Mouse (Mus musculus): ENCODE results near the gene G3bp1. TPM values are rescaled to one million over a fixed set of nuclear protein-coding genes. Genes with fewer than 3 reads are reported as not detected.
A peak's percentile ranks its signal among the peaks of the same experiment; 100 is the strongest.

The G3bp1 gene
- total and polyA plus RNA-seq, 3 experiments, result 97.4 to 461 (median 128) TPM

DNA sequence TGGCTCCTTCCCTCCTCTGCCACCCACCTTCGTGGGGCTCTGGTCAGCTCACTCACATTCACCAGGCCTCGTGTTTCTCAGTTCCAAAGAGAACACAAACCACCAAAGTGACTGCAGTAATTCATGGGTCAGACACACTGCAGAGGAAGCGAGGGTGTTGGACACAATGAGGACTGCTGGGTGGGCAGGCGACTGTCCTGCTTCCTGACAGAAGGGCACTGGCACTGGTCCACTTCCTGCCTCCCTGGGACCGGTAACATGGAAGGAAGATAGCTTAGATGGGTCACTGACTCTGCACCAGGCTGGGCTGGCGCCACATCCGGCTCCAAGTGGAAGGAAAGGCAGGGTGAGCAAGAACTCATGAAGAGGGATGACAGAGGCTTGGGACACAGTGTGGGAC is 20.0 kb upstream of the G3bp1 start:
- no peak for TF ChIP-seq GATA2 (IDR thresholded peaks at IDR 0.05; ENCODE audit: borderline replicate concordance, low read depth, low read length)
- TF ChIP-seq GATA1 (IDR thresholded peaks at IDR 0.05; ENCODE audit: borderline replicate concordance, low read length), result no peak
- no peak for TF ChIP-seq CTCF (IDR thresholded peaks at IDR 0.05; ENCODE audit: low read depth, low read length)
- TF ChIP-seq POLR2AphosphoS5 (IDR thresholded peaks at IDR 0.05; ENCODE audit: insufficient replicate concordance, low read depth, low read length), result no peak
- TF ChIP-seq TAL1 (conservative IDR thresholded peaks at IDR 0.05; ENCODE audit: low read depth, low read length), result no peak

DNA sequence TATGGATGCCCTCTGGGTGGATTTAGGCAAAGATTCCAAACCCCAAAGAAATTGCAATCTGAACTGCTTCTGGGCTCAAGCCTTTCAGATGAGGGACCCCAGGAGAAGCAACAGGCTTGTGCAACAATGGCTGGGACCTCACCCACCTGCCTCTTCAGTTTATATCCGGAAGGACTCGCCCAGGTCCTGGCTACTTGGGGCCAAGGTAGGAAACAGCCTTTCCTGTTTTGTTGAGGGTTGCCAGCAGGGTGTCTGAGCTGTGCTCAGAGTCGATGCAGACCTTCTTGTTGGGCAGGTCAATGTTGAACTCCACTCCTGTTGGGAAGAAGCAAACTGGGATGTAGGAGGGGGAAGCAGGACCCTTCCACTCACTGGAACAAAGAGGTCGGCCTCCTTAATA is 19.2 kb upstream of the G3bp1 start:
- no peak for DNase-seq (ENCODE audit: low spot score)
- Histone ChIP-seq H3K4me3 (ENCODE audit: low read depth, low read length) (no peak overlapping the region), H3K4me1 (ENCODE audit: insufficient read depth, low read depth, low read length) (peaks cover 8% of the 10 kb centered on the region; the same call in 1 of the 2 replicates), H3K27me3 (ENCODE audit: insufficient read depth, low read length) (no peaks in the 10 kb centered on the region), H3K36me3 (replicated peaks) (peaks cover 95% of the 10 kb centered on the region), H3K9me3 (replicated peaks) (no peaks in the 10 kb centered on the region)
- no peak for ATAC-seq (ENCODE audit: extremely low read depth, insufficient number of reproducible peaks, low FRiP score, poor library complexity, severe bottlenecking)
- TF ChIP-seq GATA2 (IDR thresholded peaks at IDR 0.05; ENCODE audit: borderline replicate concordance, low read depth, low read length) (no peak), GATA1 (IDR thresholded peaks at IDR 0.05; ENCODE audit: borderline replicate concordance, low read length) (no peak), TAL1 (conservative IDR thresholded peaks at IDR 0.05; ENCODE audit: low read depth, low read length) (no peak), CTCF (IDR thresholded peaks at IDR 0.05; ENCODE audit: low read depth, low read length) (no peak), POLR2AphosphoS5 (IDR thresholded peaks at IDR 0.05; ENCODE audit: insufficient replicate concordance, low read depth, low read length) (no peak)

More for the DNA sequence above, 20.0 kb upstream of the G3bp1 start:
- H3K27me3 ChIP-seq (ENCODE audit: insufficient read depth, low read length), result no peaks in the 10 kb centered on the region
- 0 out of 2 replicates have a peak, but pooled peaks cover 3% of the 10 kb centered on the region for H3K4me1 ChIP-seq (ENCODE audit: insufficient read depth, low read depth, low read length)
- no peaks in the 10 kb centered on the region for H3K9me3 ChIP-seq (replicated peaks)
- ATAC-seq (ENCODE audit: extremely low read depth, insufficient number of reproducible peaks, low FRiP score, poor library complexity, severe bottlenecking) (no peak), DNase-seq (ENCODE audit: low spot score) (no peak)
- peaks cover 95% of the 10 kb centered on the region for H3K36me3 ChIP-seq (replicated peaks)
- H3K4me3 ChIP-seq (ENCODE audit: low read depth, low read length), result no peak overlapping the region

DNA sequence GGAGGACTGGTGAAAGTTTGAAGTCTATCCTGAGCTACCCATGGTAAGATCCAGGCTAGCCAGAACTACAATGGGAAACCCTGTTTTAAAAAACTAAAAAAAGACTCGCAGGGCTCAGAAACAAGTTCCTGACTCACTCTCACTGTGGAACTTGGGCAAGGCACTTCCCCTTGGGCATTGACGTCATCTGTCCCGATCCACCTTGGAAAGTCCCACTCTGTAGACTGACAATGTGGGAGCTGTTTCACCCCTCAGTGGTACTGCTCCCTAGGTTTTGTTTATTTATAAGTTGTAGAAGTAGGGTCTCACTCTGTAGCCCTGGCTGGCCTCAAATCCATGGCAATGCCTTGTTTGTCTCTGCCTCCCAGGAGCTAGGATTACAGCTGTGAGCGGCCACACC is 15.8 kb upstream of the G3bp1 start:
- Histone ChIP-seq H3K9me3 (replicated peaks) (no peaks in the 10 kb centered on the region), H3K4me3 (ENCODE audit: low read depth, low read length) (no peak overlapping the region), H3K4me1 (ENCODE audit: insufficient read depth, low read depth, low read length) (peaks cover 19% of the 10 kb centered on the region), H3K36me3 (replicated peaks) (peaks cover 95% of the 10 kb centered on the region), H3K27me3 (ENCODE audit: insufficient read depth, low read length) (no peaks in the 10 kb centered on the region)
- no peak for TF ChIP-seq GATA1 (IDR thresholded peaks at IDR 0.05; ENCODE audit: borderline replicate concordance, low read length)
- TF ChIP-seq CTCF (IDR thresholded peaks at IDR 0.05; ENCODE audit: low read depth, low read length), result no peak
- no peak for TF ChIP-seq POLR2AphosphoS5 (IDR thresholded peaks at IDR 0.05; ENCODE audit: insufficient replicate concordance, low read depth, low read length)
- no peak for TF ChIP-seq GATA2 (IDR thresholded peaks at IDR 0.05; ENCODE audit: borderline replicate concordance, low read depth, low read length)
- no peak for TF ChIP-seq TAL1 (conservative IDR thresholded peaks at IDR 0.05; ENCODE audit: low read depth, low read length)
- ATAC-seq (ENCODE audit: extremely low read depth, insufficient number of reproducible peaks, low FRiP score, poor library complexity, severe bottlenecking), result no peak
- DNase-seq (ENCODE audit: low spot score), result no peak

DNA sequence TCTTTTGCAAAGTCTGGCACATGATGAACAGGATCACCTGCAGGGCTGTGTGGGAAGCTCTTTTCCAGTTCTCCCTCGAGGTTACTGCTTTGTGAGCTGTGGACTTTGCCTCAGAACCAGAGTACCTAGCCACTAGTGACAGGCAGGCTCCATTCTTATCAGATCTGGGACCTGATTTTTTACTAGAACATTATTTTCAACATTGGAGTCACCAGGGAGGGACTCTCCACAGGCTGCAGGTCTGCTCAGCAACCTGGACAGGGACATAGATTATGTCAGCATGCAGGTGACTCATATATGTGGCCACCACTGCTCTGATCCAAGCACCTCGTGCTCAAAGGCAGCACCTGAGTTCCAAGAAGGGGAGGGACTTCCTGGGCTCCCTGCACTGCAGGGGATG is 14.3 kb upstream of the G3bp1 start:
- H3K36me3 ChIP-seq (replicated peaks), result peaks cover 89% of the 10 kb centered on the region
- no peak for TF ChIP-seq GATA2 (IDR thresholded peaks at IDR 0.05; ENCODE audit: borderline replicate concordance, low read depth, low read length)
- no peak for TF ChIP-seq CTCF (IDR thresholded peaks at IDR 0.05; ENCODE audit: low read depth, low read length)
- TF ChIP-seq GATA1 (IDR thresholded peaks at IDR 0.05; ENCODE audit: borderline replicate concordance, low read length), result no peak
- no peak for TF ChIP-seq TAL1 (conservative IDR thresholded peaks at IDR 0.05; ENCODE audit: low read depth, low read length)
- no peak for TF ChIP-seq POLR2AphosphoS5 (IDR thresholded peaks at IDR 0.05; ENCODE audit: insufficient replicate concordance, low read depth, low read length)
- no peaks in the 10 kb centered on the region for H3K27me3 ChIP-seq (ENCODE audit: insufficient read depth, low read length)
- ATAC-seq (ENCODE audit: extremely low read depth, insufficient number of reproducible peaks, low FRiP score, poor library complexity, severe bottlenecking) (no peak), DNase-seq (ENCODE audit: low spot score) (no peak)
- H3K4me3 ChIP-seq (ENCODE audit: low read depth, low read length), result no peak overlapping the region
- peaks cover 33% of the 10 kb centered on the region for H3K4me1 ChIP-seq (ENCODE audit: insufficient read depth, low read depth, low read length)
- no peaks in the 10 kb centered on the region for H3K9me3 ChIP-seq (replicated peaks)

DNA sequence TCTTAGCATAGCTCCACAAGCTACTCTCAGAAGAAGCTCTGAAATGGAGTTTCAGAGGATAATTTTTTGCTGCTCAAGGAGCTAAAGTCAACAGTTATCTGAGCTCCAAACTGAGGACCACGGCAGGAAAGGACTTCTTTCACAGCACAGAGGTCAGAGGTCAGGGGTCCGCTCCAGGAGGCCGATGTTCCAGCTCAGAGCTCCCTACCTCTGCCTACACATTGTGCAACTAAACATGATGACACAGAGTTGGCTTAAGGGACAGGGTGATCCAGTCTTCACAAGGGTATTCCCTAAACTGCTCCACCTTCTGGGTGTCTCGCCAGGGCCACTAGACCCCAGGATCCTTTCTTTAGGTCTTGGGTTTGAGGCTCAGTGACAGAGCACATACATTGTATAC is 11.0 kb upstream of the G3bp1 start:
- ATAC-seq (ENCODE audit: extremely low read depth, insufficient number of reproducible peaks, low FRiP score, poor library complexity, severe bottlenecking) (no peak), DNase-seq (ENCODE audit: low spot score) (no peak)
- H3K27me3 ChIP-seq (ENCODE audit: insufficient read depth, low read length), result no peaks in the 10 kb centered on the region
- no peak overlapping the region for H3K4me3 ChIP-seq (ENCODE audit: low read depth, low read length)
- peaks cover 56% of the 10 kb centered on the region for H3K36me3 ChIP-seq (replicated peaks)
- H3K4me1 ChIP-seq (ENCODE audit: insufficient read depth, low read depth, low read length), result peaks cover 43% of the 10 kb centered on the region
- TF ChIP-seq TAL1 (conservative IDR thresholded peaks at IDR 0.05; ENCODE audit: low read depth, low read length), result no peak
- no peak for TF ChIP-seq POLR2AphosphoS5 (IDR thresholded peaks at IDR 0.05; ENCODE audit: insufficient replicate concordance, low read depth, low read length)
- no peak for TF ChIP-seq GATA2 (IDR thresholded peaks at IDR 0.05; ENCODE audit: borderline replicate concordance, low read depth, low read length)
- TF ChIP-seq CTCF (IDR thresholded peaks at IDR 0.05; ENCODE audit: low read depth, low read length), result no peak
- TF ChIP-seq GATA1 (IDR thresholded peaks at IDR 0.05; ENCODE audit: borderline replicate concordance, low read length), result no peak
- no peaks in the 10 kb centered on the region for H3K9me3 ChIP-seq (replicated peaks)

DNA sequence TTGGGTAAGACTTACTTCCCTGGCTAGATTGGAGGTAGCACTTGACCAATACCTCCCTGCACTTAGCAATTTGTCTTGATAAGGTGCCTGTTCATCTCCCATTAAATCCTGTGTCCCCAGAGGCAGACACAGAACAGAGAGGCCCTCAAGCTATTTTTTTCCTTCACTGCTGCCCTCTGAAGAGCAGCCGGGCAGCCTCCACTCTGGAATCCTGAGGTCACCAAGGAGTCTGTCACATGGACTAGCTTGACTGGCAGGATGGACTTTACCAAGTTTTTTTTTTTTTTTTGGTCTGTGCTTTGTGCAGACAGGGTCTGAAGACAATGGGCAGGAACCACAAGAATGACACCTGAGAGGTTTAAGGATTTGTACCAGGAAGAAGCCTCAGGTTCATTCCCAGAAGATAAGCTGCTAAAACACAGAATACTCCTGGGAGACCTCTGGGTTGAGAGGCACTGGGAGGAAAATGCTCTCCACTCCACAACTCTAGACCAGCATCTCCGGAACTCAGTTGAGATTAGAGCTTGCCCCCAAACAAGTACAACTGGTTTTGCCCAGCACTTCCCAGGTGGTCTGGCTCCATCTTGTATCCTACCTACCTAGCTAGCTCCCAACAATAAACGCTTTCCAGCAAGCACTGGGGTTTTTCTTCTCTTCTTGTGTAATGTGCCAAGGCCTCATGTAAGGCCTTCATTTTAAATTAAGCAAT is 9.5 kb upstream of the G3bp1 start:
- ATAC-seq (ENCODE audit: extremely low read depth, insufficient number of reproducible peaks, low FRiP score, poor library complexity, severe bottlenecking) (no peak), DNase-seq (ENCODE audit: low spot score) (no peak)
- Histone ChIP-seq H3K36me3 (replicated peaks) (peaks cover 41% of the 10 kb centered on the region), H3K9me3 (replicated peaks) (no peaks in the 10 kb centered on the region), H3K4me3 (ENCODE audit: low read depth, low read length) (peak overlapping the region; percentile 96), H3K27me3 (ENCODE audit: insufficient read depth, low read length) (no peaks in the 10 kb centered on the region), H3K4me1 (ENCODE audit: insufficient read depth, low read depth, low read length) (peaks cover 39% of the 10 kb centered on the region)
- no peak for TF ChIP-seq CTCF (IDR thresholded peaks at IDR 0.05; ENCODE audit: low read depth, low read length)
- no peak for TF ChIP-seq TAL1 (conservative IDR thresholded peaks at IDR 0.05; ENCODE audit: low read depth, low read length)
- TF ChIP-seq POLR2AphosphoS5 (IDR thresholded peaks at IDR 0.05; ENCODE audit: insufficient replicate concordance, low read depth, low read length), result no peak
- TF ChIP-seq GATA2 (IDR thresholded peaks at IDR 0.05; ENCODE audit: borderline replicate concordance, low read depth, low read length), result no peak
- TF ChIP-seq GATA1 (IDR thresholded peaks at IDR 0.05; ENCODE audit: borderline replicate concordance, low read length), result no peak
